Mouse (Mus musculus): ENCODE measurements around the gene Slc4a10. TPM values are rescaled to one million over a fixed set of nuclear protein-coding genes. Genes with fewer than 3 reads are reported as not detected.

Gene Slc4a10
- polyA plus RNA-seq, 1 experiment from 2014 or later: 0.18 TPM

DNA sequence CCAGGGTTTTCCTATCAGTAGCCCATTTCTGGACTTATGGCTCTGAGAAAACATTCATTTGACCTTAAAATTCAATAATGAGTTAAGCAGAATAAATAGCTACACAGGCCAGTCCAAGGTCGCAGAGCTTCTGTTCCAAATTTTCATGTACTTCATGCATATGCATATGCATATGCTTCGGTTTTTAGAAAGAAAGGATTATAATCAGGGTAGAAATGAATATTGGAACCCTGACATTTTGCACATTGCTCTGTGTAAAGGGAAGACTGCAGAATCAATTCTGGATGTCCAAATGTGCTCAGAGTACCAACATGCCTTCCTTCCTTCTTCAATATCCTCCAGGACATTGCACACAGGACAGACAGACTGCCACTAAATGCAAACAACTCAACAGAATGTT, 261.2 kb downstream of the Slc4a10 start:
- H3K4me2 ChIP-seq (ENCODE audit: low read depth, low read length): no peak overlapping the region
- no peaks in the 10 kb centered on the region for H3K27me3 ChIP-seq (ENCODE audit: control insufficient read depth, insufficient read depth, low read length)
- H3K9me3 ChIP-seq (replicated peaks; ENCODE audit: control insufficient read depth, low read length): no peaks in the 10 kb centered on the region
- 92% methylated on average over 2 of the region's 2 CpGs for WGBS
- no peaks in the 10 kb centered on the region for H3K36me3 ChIP-seq (replicated peaks; ENCODE audit: control insufficient read depth, insufficient read depth, low read depth, low read length)
- DNase-seq (ENCODE audit: low spot score) (no peak), ATAC-seq (replicated peaks; ENCODE audit: insufficient number of reproducible peaks, low FRiP score, low TSS enrichment, low read depth) (no peak)
- no peak overlapping the region for H3K27ac ChIP-seq (replicated peaks; ENCODE audit: low read depth, low read length)
- no peak overlapping the region for H3K9ac ChIP-seq (replicated peaks; ENCODE audit: low read length)
- no peaks in the 10 kb centered on the region for H3K4me1 ChIP-seq (ENCODE audit: control insufficient read depth, insufficient read depth, low read length)
- no peak overlapping the region for H3K4me3 ChIP-seq (ENCODE audit: low read depth, low read length)

DNA sequence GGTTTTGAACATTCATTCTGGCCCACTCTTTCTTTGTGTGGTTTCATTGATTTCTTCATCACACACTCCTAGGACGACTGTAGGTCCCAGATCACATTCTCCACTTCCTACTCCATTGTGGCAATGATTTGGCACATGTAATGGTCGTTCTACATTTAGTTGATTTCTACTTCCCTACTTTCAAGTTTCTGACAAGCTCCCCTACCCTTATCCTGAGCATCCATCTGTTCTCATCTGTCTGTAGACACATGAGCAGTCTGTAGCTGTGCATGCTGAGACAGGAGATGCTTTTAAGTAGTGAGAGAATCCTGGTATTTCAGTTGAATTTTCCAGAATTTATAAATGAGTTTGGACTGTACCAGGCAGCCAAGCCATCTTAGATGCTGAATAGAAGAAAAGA, 270.7 kb downstream of the Slc4a10 start:
- WGBS: 76% methylated on average over 2 of the region's 2 CpGs
- no peaks in the 10 kb centered on the region for H3K27me3 ChIP-seq (ENCODE audit: control insufficient read depth, insufficient read depth, low read length)

DNA sequence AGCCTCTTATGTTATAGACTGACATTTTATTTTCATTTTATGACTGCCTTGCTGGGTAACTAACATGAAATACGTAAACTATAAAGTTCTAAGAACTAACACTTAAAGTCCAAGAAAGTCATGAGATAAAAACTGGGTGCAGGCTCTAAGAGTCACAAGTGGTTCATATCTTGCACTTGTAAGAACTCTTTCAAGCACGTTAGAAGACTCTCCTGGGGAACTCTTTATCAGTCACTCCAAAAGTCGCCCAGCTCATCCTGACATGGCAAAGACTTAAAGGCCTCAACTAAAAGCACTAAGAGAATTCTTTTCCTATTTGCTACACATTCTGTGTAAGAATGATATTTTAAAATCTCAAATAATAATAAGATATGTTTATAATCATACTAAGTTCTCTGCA, 273.2 kb downstream of the Slc4a10 start:
- DNase-seq (ENCODE audit: low spot score): no peak
- 84% methylated on average over 3 of the region's 3 CpGs for WGBS
- Histone ChIP-seq H3K36me3 (replicated peaks; ENCODE audit: control insufficient read depth, insufficient read depth, low read depth, low read length) (no peaks in the 10 kb centered on the region), H3K4me3 (ENCODE audit: low read depth, low read length) (no peak overlapping the region), H3K9me3 (replicated peaks; ENCODE audit: control insufficient read depth, low read length) (no peaks in the 10 kb centered on the region), H3K4me1 (ENCODE audit: control insufficient read depth, insufficient read depth, low read length) (no peaks in the 10 kb centered on the region), H3K27ac (replicated peaks; ENCODE audit: low read depth, low read length) (no peak overlapping the region), H3K4me2 (ENCODE audit: low read depth, low read length) (no peak overlapping the region), H3K27me3 (ENCODE audit: control insufficient read depth, insufficient read depth, low read length) (no peaks in the 10 kb centered on the region), H3K9ac (replicated peaks; ENCODE audit: low read length) (no peak overlapping the region)
- no peak for ATAC-seq (replicated peaks; ENCODE audit: insufficient number of reproducible peaks, low FRiP score, low TSS enrichment, low read depth)

More for the DNA sequence above, 270.7 kb downstream of the Slc4a10 start:
- DNase-seq (ENCODE audit: low spot score) (no peak), ATAC-seq (replicated peaks; ENCODE audit: insufficient number of reproducible peaks, low FRiP score, low TSS enrichment, low read depth) (no peak)
- no peak overlapping the region for H3K4me2 ChIP-seq (ENCODE audit: low read depth, low read length)
- H3K9me3 ChIP-seq (replicated peaks; ENCODE audit: control insufficient read depth, low read length): no peaks in the 10 kb centered on the region
- H3K4me1 ChIP-seq (ENCODE audit: control insufficient read depth, insufficient read depth, low read length): no peaks in the 10 kb centered on the region
- no peaks in the 10 kb centered on the region for H3K36me3 ChIP-seq (replicated peaks; ENCODE audit: control insufficient read depth, insufficient read depth, low read depth, low read length)
- H3K9ac ChIP-seq (replicated peaks; ENCODE audit: low read length): no peak overlapping the region
- H3K4me3 ChIP-seq (ENCODE audit: low read depth, low read length): no peak overlapping the region
- H3K27ac ChIP-seq (replicated peaks; ENCODE audit: low read depth, low read length): no peak overlapping the region

DNA sequence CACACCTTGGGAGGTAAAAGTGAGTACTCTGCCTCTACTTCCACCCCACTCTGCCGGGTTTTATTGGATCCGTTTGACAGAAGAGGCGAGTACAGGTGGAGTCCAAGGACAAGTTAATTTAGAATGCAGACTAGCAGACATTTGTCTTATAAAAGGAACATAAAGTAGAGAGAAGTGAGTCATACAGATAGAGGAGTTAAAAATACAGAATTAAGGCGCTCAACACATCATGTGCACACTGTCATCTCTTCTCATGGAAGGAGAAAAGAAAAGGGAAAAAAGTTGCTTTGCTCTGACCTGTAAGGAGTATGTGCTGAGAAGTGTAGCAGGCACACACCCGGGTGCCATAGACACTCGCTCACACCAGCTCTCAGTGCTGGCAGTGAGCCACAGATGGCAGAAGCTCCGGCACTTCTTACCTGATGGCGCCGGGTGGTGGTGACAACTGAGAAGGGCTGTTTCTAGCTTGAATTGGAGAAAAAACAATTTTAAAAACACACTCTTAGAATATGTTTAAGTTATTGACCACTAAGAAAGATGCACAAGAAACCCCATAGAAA, 276.9 kb downstream of the Slc4a10 start:
- Histone ChIP-seq H3K4me2 (ENCODE audit: low read depth, low read length) (no peak overlapping the region), H3K9me3 (replicated peaks; ENCODE audit: control insufficient read depth, low read length) (no peaks in the 10 kb centered on the region), H3K4me3 (ENCODE audit: low read depth, low read length) (no peak overlapping the region), H3K27ac (replicated peaks; ENCODE audit: low read depth, low read length) (no peak overlapping the region), H3K27me3 (ENCODE audit: control insufficient read depth, insufficient read depth, low read length) (no peaks in the 10 kb centered on the region), H3K9ac (replicated peaks; ENCODE audit: low read length) (no peak overlapping the region), H3K4me1 (ENCODE audit: control insufficient read depth, insufficient read depth, low read length) (no peaks in the 10 kb centered on the region), H3K36me3 (replicated peaks; ENCODE audit: control insufficient read depth, insufficient read depth, low read depth, low read length) (no peaks in the 10 kb centered on the region)
- 86% methylated on average over 9 of the region's 9 CpGs for WGBS
- no peak for ATAC-seq (replicated peaks; ENCODE audit: insufficient number of reproducible peaks, low FRiP score, low TSS enrichment, low read depth)
- no peak for DNase-seq (ENCODE audit: low spot score)

DNA sequence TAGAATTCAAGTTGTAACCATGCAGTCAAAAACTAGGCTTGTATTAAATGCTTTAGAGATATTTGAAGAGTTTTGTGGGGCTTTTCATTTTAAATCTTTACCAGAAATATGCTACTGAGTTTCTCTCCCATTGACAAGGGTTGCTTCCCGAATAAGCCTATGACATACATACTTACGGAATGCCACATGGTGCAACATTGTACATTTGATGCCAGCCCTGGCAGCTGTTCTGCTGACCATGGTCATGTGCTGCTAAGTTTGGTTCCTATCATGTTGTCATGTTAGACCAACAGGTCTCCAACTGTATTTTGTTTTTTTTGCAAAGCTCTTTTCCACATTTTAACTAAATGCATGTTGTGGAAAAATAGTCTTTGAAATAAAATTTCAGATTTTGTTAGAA, 279.1 kb downstream of the Slc4a10 start:
- H3K4me1 ChIP-seq (ENCODE audit: control insufficient read depth, insufficient read depth, low read length): no peaks in the 10 kb centered on the region
- H3K4me2 ChIP-seq (ENCODE audit: low read depth, low read length): no peak overlapping the region
- no peak for DNase-seq (ENCODE audit: low spot score)
- no peak overlapping the region for H3K4me3 ChIP-seq (ENCODE audit: low read depth, low read length)
- no peak overlapping the region for H3K27ac ChIP-seq (replicated peaks; ENCODE audit: low read depth, low read length)
- no peaks in the 10 kb centered on the region for H3K27me3 ChIP-seq (ENCODE audit: control insufficient read depth, insufficient read depth, low read length)
- ATAC-seq (replicated peaks; ENCODE audit: insufficient number of reproducible peaks, low FRiP score, low TSS enrichment, low read depth): no peak
- no peaks in the 10 kb centered on the region for H3K9me3 ChIP-seq (replicated peaks; ENCODE audit: control insufficient read depth, low read length)
- no peak overlapping the region for H3K9ac ChIP-seq (replicated peaks; ENCODE audit: low read length)
- no peaks in the 10 kb centered on the region for H3K36me3 ChIP-seq (replicated peaks; ENCODE audit: control insufficient read depth, insufficient read depth, low read depth, low read length)
- WGBS: 89% methylated on average over 2 of the region's 2 CpGs

DNA sequence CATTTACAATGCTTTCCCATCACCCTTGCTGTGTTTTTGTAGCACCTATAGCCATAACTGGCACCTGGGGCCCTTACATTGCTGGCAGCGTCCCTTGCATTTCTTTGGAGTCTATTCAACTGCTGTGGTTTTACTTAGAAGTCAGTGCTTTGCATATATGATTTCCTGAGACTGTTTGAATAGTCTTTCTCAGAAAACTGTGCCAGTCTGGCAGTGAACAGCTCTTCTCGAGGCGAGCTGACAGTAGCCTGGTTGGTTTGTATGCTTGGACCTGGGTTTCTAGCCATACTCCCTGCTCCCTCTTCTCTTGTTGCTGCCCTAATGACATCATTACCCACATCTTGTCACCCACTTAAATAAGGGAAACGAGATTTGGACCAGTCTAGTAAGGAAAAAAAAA, 285.7 kb downstream of the Slc4a10 start:
- Histone ChIP-seq H3K4me2 (ENCODE audit: low read depth, low read length) (no peak overlapping the region), H3K4me3 (ENCODE audit: low read depth, low read length) (no peak overlapping the region), H3K4me1 (ENCODE audit: control insufficient read depth, insufficient read depth, low read length) (no peaks in the 10 kb centered on the region), H3K36me3 (replicated peaks; ENCODE audit: control insufficient read depth, insufficient read depth, low read depth, low read length) (no peaks in the 10 kb centered on the region), H3K9me3 (replicated peaks; ENCODE audit: control insufficient read depth, low read length) (no peaks in the 10 kb centered on the region), H3K27me3 (ENCODE audit: control insufficient read depth, insufficient read depth, low read length) (no peaks in the 10 kb centered on the region), H3K9ac (replicated peaks; ENCODE audit: low read length) (no peak overlapping the region), H3K27ac (replicated peaks; ENCODE audit: low read depth, low read length) (no peak overlapping the region)
- WGBS: 72% methylated on average over 4 of the region's 4 CpGs
- ATAC-seq (replicated peaks; ENCODE audit: insufficient number of reproducible peaks, low FRiP score, low TSS enrichment, low read depth) (no peak), DNase-seq (ENCODE audit: low spot score) (no peak)

DNA sequence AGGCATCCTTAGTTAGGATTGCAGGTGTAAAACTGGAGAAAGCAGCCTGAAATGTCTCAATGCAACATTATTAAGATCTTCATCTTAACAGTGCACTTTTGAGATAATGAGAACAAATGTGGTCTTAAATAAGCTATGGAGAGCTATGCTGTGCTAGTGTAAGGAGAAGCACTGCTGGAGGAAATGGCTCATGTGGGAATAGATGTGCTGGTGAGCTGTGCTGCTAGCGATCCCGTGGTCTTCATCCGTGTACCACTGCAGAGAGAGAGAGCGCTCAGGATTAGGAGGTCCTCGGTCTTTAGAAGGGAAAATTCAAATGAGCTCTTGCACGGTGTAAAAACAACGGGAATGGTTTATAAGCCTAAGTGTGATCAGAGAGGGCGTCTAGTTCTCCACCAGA, 286.2 kb downstream of the Slc4a10 start:
- Histone ChIP-seq H3K4me1 (ENCODE audit: control insufficient read depth, insufficient read depth, low read length) (no peaks in the 10 kb centered on the region), H3K27me3 (ENCODE audit: control insufficient read depth, insufficient read depth, low read length) (no peaks in the 10 kb centered on the region), H3K4me3 (ENCODE audit: low read depth, low read length) (no peak overlapping the region), H3K27ac (replicated peaks; ENCODE audit: low read depth, low read length) (no peak overlapping the region), H3K9ac (replicated peaks; ENCODE audit: low read length) (no peak overlapping the region), H3K9me3 (replicated peaks; ENCODE audit: control insufficient read depth, low read length) (no peaks in the 10 kb centered on the region), H3K36me3 (replicated peaks; ENCODE audit: control insufficient read depth, insufficient read depth, low read depth, low read length) (no peaks in the 10 kb centered on the region), H3K4me2 (ENCODE audit: low read depth, low read length) (no peak overlapping the region)
- ATAC-seq (replicated peaks; ENCODE audit: insufficient number of reproducible peaks, low FRiP score, low TSS enrichment, low read depth) (no peak), DNase-seq (ENCODE audit: low spot score) (no peak)
- 77% methylated on average over 8 of the region's 8 CpGs for WGBS

DNA sequence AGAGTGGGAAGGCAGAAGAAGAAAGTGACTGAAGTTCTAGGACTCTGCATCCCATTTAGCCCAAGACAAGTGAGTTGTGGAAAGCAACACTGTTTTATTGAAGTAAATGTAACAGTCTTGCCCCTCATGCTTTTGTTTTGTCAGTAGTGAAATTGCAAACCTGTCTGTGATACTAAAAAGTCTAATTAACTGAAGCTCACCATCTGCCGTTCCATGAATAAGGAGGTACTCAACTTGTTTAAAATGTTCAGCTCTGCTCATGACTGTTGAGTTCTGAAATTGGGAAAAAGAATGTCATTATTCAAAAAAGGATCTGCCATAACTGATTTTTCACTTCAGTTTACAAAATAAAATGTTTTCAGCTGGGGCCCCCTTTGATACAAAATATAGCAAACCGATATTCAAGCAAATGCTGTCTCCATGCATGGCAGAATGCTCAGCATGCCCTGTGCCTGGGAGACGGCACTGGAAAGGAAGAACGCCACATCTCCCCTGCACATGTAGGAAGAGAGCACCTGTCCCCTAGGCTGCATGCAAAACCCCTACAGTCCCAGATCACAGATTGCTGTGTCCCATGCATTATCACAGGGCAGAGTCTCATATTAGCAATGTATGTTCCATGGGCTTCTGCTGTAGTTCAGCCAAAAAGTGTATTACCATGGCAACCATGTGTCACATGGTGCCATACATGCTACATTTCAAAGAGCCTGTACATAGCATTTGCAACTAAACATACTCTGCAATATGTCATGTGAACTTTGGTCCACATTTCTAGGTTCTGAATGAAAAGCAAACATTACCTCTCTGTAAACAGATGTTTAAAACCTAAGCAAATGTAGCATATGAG, 288.4 kb downstream of the Slc4a10 start:
- 84% methylated on average over 4 of the region's 4 CpGs for WGBS
- Histone ChIP-seq H3K4me2 (ENCODE audit: low read depth, low read length) (no peak overlapping the region), H3K4me3 (ENCODE audit: low read depth, low read length) (no peak overlapping the region), H3K9ac (replicated peaks; ENCODE audit: low read length) (no peak overlapping the region), H3K9me3 (replicated peaks; ENCODE audit: control insufficient read depth, low read length) (no peaks in the 10 kb centered on the region), H3K36me3 (replicated peaks; ENCODE audit: control insufficient read depth, insufficient read depth, low read depth, low read length) (no peaks in the 10 kb centered on the region), H3K4me1 (ENCODE audit: control insufficient read depth, insufficient read depth, low read length) (no peaks in the 10 kb centered on the region), H3K27me3 (ENCODE audit: control insufficient read depth, insufficient read depth, low read length) (no peaks in the 10 kb centered on the region), H3K27ac (replicated peaks; ENCODE audit: low read depth, low read length) (no peak overlapping the region)
- no peak for ATAC-seq (replicated peaks; ENCODE audit: insufficient number of reproducible peaks, low FRiP score, low TSS enrichment, low read depth)
- no peak for DNase-seq (ENCODE audit: low spot score)
